Mouse (Mus musculus): Measurements from ENCODE around the gene Cyp2d40.

DNA sequence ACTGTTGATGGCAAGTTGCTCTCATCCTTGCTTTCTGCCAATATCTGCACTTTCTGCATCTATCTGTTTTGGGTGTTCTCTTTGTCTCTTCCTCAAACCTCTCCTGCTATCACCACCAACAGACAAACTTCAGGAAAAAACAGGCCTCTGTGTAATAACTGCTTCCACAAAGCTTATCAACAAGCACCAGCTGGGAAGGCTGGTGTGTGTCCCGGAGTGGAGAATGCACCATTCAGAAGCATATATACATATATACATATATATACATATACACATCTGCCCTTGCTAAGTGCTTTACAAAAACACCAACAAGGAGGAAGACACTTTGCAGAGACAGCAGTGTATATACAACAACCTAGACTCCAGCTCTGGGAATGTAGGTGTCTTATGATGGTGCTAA, 46.6 kb upstream of the Cyp2d40 start:
- TF ChIP-seq POLR2A (IDR thresholded peaks at IDR 0.05; ENCODE audit: borderline replicate concordance, control insufficient read depth, low read depth, low read length): no peak
- TF ChIP-seq CTCF (IDR thresholded peaks at IDR 0.05; ENCODE audit: control insufficient read depth, insufficient read depth, low read length): no peak

Data from bone marrow, adult 2 months (tissue).